Mouse (Mus musculus) megakaryocyte-erythroid progenitor cell, adult 5-6 weeks (primary cell): Measurements from ENCODE around the gene Pde6d. TPM values are rescaled to one million over a fixed set of nuclear protein-coding genes. Genes with fewer than 3 reads are reported as not detected.

ENCODE experiments used
- ATAC-seq: replicated peaks from 2 replicates; pipeline ENCODE4 v1.8.0; 2016; ENCODE audit warnings: mild to moderate bottlenecking, inconsistent platforms; ENCODE audit not compliant: severe bottlenecking, poor library complexity, low FRiP score, low TSS enrichment
- total RNA-seq, 2 experiments: library from RNA; stranded (forward) in 1 of 2; stranded (reverse) in 1 of 2; fragments of 200-1000, 215-1000 nt in 1 of 2; fragments of >200 nt in 1 of 2; fragmentation: Nextera tagmentation in 1 of 2; gene quantifications; 2 replicates each; pipeline ENCODE4 v1.2.3; 2014 to 2017

The Pde6d gene
- total RNA-seq, 2 experiments from 2014 or later, result 13.2 to 52.7 TPM

DNA sequence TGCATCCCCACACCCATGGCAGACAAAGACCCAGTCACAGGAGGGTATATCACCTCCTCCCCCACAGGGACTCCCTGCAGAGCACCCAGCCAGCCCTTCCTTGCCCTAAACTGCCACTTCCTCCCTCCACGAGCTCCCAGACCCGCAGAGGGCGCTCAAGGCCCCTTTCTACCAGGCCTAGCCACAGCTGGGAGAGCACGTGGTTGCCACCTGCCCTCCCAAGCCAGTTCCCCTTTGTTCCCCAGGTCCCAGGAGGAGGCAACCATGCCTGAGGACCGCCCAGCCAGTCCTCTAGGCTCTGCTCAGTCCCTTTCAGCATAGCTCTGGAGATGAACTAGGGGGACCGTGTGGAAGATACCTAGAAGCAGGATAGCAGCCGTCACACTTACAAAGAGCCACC lies 73.0 kb downstream of the Pde6d start:
- peak; percentile 88 for ATAC-seq

GRCm38 (mm10) chr1:86507866-86508265 lies 74.6 kb downstream of the Pde6d start:
- no peak for ATAC-seq

GRCm38 (mm10) chr1:86506420-86506819 lies 76.0 kb downstream of the Pde6d start:
- ATAC-seq, result no peak

- no peak for ATAC-seq
Observed at GRCm38 (mm10) chr1:86505461-86505860, 77.0 kb downstream of the Pde6d start.

DNA sequence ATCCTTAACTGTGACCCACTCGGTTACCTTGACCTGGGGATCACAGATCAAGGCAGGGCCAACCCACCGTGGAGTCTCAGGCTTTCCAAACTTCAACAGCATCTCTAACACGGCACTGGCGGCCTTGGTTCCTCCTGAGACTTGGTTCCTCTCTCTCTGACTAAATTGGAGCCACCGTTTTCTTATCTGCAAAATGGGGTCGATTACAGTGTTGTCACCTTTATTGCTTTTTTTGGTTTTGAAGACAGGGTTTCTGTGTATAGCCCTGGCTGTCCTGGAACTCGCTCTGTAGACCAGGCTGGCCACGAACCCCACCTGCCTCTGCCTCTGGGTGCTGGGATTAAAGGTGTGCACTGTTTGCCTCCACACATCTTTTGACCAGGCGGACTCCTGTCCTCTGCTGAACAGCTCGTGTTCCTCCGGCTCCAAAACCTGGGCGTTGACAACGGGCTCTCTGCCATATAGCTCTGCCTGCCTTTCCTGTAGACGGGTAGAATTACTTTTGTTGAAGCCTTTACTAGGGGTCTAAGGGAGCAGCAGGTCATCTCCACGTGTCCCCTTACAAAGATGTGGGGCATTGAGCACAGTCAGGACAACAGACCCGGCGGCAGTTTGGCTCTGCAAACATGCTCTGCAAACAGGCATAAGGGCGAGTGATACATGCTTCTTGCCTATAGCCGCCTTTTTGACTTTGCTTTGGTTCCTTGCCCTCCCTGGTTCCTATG lies 77.6 kb downstream of the Pde6d start:
- ATAC-seq, result no peak

GRCm38 (mm10) chr1:86503906-86504696 lies 78.3 kb downstream of the Pde6d start:
- peak; percentile 64 for ATAC-seq

GRCm38 (mm10) chr1:86503165-86503747 lies 79.2 kb downstream of the Pde6d start:
- ATAC-seq, result no peak

GRCm38 (mm10) chr1:86502221-86503048 lies 80.0 kb downstream of the Pde6d start:
- ATAC-seq, result no peak

DNA sequence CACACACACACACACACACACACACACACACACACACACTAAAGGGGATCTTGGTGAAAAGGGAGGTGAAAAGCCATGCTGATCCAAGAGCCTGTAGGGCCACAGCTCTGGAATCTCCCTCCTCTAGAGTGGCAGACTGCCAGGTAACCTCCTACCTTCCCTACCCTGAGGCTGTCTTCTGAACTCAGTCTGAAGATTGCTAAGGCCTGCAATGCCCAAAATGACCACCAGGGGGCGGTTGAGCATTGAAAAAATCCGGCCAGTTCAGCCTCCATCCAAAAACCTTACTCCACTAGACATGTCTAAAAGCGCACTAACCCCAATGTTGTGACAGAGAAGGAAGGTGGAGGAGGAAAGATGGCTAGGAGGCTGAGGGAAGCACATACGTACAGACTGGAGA lies 80.9 kb downstream of the Pde6d start:
- ATAC-seq, result peak; percentile 22

DNA sequence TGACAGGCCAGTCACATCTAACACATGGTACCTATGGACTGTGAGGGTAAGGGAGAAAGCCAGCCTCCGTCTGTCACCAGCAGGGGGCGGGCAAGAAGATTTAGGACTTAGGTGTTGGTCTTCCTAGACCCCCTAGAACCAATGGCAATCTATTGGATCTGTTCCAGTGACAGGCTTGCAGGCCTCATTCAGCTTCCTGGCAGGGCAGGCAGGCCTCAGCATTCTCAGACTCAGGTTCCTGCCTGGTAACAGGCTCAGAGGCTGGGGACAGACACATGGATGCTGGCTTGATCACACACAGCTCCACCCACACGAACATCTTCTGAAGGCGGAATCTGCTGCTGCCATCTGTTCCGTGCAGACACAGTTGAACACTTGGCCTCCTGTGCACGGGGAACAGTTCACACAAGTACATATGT lies 81.3 kb downstream of the Pde6d start:
- peak; percentile 36 for ATAC-seq

- no peak for ATAC-seq
Observed at GRCm38 (mm10) chr1:86500681-86501080, 81.7 kb downstream of the Pde6d start.

- no peak for ATAC-seq
Observed at GRCm38 (mm10) chr1:86499903-86500302, 82.5 kb downstream of the Pde6d start.

- ATAC-seq, result no peak
Observed at GRCm38 (mm10) chr1:86498611-86499010, 83.8 kb downstream of the Pde6d start.

- ATAC-seq, result no peak
Observed at GRCm38 (mm10) chr1:86497986-86498385, 84.4 kb downstream of the Pde6d start.

DNA sequence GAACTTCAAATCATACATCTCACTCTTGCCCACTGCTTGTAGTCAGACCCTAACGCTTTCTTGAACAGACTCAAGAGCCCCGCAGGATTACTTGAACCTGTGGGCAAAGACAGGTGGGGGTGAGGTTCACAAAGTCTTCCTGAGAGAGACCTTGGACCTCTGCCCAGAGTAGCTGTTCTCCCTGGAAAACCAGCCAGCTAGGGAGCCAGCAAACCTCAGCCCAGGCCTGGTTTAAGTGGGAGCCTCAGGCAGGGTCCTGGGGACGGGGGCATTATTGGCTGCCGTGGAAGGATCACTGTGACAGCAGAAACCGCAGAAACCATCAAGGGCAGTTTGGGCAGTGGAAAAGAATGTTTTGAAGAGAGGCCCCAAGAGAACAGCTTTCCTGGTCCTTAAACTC lies 85.1 kb downstream of the Pde6d start:
- ATAC-seq, result no peak

DNA sequence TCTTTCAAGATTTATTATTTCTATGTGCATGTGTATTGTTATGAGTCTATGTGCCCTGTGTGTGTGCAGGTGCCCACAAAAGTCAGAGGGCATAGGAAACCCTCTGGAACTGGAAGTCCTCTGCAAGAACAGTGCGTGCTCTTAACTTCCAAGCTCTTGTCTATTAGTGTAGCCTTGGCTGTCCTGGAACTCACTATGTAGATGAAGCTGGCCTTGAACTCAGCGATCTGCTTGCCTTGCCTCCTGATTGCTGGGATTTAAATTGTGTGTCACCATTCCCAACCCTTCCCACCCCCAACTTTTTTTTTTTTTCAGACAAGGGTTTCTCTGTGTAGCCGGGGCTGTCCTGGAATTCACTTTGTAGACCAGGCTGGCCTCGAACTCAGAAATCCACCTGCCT lies 86.1 kb downstream of the Pde6d start:
- ATAC-seq, result no peak

DNA sequence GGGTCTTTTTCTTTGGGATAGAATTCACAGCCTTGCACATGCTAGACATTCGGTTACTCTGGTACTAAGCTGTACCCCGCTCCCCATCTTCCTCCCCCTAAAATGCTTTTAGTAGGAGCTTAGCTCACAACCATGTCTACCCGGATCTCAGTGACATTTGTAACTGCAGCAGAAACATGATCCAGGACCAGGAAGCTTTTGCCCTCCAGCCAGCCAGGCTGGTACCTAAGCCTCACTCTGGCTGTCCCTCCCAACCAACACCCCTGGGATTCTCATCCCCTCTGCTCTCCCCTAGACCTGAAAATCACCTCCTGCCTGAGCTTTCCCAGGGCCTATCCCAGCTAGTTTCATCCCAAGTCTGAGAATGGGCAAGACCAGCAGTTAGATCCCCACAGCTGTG lies 88.6 kb downstream of the Pde6d start:
- ATAC-seq, result no peak
